Mouse (Mus musculus) gastrocnemius, postnatal 10 days (tissue): ENCODE measurements around the gene Vmn2r84. TPM values are rescaled to one million over a fixed set of nuclear protein-coding genes. Genes with fewer than 3 reads are reported as not detected.
"Not testable (repeated sequence)": the region's sequence is repeated elsewhere in the genome, so short reads cannot be mapped to it uniquely, and the experiment has no call there.

Experiments used
- DNase-seq: peaks from one replicate; pipeline ENCODE4 v3.0.0; 2021; ENCODE audit warnings: mixed read lengths
- long read RNA-seq, 2 experiments: library from polyadenylated mRNA; stranded (forward); transcript quantifications; one replicate each; pipeline ENCODE4 v2.0.0; 2021
- total RNA-seq, 2 experiments: library from RNA; stranded (reverse); gene quantifications; 2 replicates each; pipeline ENCODE4 v1.2.3; 2021

Gene Vmn2r84
- total RNA-seq = not detected
- long read RNA-seq, experiment 1 = 0 reads
- long read RNA-seq, experiment 2 = 0 reads

DNA sequence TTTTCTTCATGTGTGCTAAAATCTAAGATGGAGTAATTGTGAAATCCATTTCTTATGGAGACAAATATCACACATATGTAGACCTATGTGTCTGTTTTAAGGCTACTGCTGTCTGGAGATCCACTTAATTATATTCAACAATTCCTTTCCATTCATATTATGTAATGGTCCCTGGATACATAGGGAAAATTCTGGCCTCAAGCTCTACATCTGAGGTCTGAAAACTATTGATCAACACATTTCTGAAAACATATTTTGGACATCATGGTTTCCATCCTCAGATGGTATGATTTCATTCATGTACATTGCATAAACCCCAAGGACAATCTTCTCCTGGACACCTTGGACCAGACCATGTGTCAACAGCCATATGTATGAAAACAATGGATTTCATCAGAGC lies at the start of gene Vmn2r84:
Vmn2r84 (minus strand) TSS at position 101 of the 400 bp plus-strand sequence.
- DNase-seq = no peak

DNA sequence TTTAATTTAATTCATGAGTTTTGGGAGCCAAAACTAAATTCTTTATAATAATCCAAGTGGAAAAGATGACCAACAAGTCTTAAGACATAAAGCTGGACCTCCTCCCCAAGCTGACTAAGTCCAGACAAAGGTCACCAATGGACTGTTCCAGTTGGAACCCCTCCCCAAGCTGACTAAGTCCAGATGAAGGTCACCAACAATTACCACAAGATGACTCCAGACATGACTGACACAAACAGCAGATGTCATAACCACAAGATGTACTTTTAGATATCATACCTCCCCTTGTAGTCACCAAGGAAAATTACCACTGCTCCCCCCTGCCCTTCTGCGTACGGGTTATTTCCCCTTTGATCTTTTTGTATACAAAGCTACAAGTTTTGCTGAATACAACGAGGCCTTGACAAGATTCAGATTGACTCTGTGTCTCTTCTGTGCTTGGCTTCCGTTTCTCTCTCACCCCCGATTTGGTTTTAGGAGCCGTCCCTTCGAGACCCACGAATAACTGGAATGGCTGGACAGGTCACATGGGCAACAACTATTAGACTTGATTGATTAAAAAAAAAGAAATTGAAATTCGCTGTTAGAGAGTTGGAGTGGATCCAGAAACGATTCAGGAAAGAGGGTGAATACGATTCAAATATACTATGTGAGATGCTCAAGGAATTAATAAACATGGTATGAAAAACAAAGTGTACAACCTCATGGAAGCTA lies 40.2 kb upstream of the Vmn2r84 start:
- not testable (repeated sequence) for DNase-seq

DNA sequence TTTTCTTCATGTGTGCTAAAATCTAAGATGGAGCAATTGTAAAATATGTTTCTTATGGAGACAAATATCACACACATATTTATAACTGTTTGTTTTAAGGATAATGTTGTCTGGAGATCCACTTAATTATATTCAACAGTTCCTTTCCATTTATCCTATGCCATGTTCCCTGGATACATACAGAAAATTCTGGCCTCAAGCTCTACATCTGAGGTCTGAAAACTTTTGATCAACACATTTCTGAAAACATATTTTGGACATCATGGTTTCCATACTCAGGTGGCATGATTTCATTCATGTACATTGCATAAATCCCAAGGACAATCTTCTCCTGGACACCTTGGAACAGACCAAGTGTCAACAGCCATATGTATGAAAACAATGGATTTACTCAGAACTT lies 35.5 kb upstream of the Vmn2r84 start, which contains the start of gene Vmn2r85:
Vmn2r85 (minus strand) TSS at position 101 of the 400 bp plus-strand sequence.
- not testable (repeated sequence) for DNase-seq

DNA sequence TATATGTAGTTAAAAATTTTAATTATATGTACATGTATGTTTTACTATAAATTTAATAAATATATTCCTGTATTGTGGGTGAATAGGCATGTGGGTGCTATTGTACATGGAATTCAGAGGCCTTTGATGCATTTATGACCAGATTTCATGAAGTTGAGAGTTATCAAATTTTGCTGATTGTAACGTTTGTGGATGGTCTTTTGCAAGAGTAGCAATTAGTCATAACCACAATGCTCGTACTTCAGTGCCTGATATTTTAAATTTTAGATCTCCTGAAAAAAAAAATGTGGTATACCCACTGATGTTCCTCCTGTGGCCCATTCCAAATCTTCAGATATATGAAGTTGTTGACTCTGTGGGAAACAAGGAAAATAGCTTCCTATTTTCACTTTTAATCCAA lies 28.2 kb upstream of the Vmn2r84 start:
- not testable (repeated sequence) for DNase-seq

DNA sequence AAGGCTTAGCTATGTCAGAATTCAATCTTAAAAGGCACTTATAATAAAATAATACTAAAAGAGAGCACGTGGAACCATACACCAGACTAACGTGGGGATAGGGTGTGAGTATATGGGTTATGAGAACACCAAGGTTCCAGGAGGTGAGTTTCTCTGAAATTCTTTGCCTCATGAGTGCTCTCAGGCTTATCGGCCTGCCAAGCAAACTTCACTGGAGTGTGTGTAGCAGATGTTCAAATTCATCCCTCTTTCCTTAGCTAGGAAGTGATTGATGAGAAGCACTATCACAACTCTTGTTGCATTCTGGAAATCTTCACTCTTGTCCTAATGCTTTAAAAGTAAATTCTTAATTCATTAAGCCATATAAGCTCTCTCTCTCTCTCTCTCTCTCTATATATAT lies 26.3 kb upstream of the Vmn2r84 start:
- DNase-seq = no peak

DNA sequence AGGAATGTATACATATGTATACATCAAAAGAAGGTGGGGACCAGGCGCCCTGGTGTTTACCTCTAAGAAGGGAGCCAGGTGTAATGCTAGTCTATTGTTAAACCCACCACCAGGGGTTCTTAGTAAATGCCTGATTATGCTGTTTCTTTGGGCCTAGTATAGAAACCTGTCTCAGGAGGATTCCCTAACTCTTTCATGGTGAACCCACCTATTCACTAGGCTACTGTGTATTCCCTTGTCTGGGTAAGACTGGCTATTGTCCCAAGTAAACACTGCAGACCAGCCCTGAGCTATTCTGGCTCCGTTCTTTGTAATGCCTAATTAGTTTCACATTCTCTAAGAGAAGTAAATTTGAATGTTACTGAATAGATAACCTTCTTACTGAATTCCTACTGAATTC lies 25.8 kb upstream of the Vmn2r84 start:
- DNase-seq = not testable (repeated sequence)

DNA sequence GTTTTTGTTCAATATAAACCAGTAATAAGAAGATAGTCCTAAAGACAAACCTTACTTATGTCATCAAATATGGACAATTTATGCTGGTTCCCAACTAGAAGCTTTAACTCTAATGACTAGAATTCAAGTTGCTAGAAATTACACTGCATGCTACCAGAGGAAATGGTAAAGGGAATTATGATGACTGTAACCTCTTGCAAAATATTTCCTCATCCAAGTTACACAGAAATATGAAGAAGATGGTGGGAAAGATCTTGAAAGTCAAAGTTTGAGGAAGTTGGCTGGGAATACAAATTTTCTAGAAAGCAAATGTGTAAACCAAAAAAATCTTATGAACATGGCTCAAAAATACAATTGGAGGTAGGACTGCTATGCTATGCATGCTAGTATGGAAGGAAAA lies 22.2 kb upstream of the Vmn2r84 start:
- not testable (repeated sequence) for DNase-seq

DNA sequence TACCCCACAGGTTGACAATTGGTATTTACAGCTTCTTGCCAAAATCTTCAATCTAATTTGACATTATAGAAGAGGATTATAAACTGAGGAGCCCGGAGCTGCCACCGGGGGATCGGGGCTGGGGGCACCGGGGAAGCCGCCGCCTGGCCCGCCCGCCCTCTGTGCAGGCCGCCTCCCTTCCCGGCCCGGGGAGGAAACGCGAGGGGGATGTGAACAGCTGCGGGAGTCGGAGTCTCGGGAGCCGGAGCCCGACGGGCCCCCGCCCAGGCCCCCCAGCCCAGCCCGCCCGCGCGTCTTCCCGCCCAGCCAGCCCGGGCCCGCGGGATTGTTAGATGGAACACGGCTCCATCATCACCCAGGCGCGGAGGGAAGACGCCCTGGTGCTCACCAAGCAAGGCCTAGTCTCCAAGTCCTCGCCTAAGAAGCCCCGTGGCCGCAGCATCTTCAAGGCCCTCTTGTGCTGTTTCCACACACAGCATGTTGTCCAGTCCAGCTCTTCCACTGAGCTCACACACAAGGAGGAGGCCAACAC lies 18.1 kb upstream of the Vmn2r84 start:
- not testable (repeated sequence) for DNase-seq

DNA sequence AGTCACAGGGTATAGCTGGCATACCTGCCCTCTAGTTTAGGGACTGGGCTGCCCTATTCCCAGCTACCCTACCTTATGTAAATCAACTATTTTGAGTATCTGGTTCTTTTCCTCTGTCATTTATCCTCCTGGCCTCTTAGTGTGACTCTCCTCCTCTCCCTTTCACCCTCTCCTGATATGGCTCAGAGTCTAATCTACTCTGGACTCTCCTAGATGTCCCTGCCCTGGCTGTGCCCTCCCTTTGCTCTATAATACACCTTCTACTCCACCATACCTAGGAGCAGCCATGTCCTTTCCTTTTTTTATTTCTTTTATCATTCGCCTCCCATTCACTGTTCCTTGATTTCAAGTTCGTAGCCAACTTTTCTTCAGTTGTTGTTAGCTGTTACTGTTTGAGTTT lies 19.0 kb downstream of the Vmn2r84 start:
- no peak for DNase-seq

DNA sequence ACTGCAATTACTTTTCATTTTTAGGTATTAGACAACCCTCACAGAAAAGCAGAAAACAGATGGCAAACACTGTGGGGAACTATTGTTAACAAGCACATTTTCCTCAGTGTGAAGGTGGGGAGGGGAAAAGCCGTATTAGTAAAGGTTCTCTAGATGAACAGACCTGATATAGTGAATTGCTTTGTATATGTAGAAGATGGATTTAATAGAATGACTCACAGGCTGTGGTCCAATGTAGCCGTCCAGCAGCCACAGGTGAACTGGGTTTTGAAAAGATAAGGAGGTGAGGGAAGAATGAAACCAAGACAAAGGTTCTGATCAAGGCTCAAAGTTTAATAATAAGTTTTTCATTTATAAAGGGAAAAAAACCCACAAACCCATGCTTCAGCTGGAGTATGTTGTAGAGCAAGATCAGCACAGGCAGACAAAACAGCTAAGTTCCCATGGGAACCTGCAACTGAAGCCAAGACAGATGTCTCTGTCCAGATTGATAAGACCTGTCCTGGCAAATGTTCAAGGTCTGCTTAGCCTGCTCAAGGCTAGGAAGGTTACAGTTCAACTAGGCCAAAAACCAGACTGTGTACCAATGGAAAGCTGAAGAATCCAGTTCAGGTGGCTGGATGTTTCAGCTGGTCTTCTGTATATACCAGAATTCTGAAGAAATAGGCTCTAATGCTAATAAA lies 21.5 kb downstream of the Vmn2r84 start:
- no peak for DNase-seq

DNA sequence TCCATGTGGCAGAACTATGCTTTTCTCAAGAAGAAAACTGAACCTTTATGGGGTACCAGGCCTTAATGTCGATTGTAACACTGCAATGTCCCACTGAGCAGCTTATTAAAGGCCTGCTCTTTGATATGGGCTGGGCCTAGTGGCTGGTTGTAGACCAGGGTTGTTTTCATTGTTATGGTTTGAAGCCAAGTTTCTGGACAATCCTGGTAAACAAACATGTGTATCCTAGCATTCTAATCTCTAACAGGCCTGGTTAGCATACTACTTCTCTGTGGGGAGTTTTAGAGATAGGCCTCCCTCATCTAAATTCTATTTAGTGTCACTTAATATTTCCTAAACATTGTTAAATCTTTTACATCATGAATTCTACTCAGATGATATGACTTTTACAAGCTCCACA lies 22.5 kb downstream of the Vmn2r84 start:
- DNase-seq = no peak

DNA sequence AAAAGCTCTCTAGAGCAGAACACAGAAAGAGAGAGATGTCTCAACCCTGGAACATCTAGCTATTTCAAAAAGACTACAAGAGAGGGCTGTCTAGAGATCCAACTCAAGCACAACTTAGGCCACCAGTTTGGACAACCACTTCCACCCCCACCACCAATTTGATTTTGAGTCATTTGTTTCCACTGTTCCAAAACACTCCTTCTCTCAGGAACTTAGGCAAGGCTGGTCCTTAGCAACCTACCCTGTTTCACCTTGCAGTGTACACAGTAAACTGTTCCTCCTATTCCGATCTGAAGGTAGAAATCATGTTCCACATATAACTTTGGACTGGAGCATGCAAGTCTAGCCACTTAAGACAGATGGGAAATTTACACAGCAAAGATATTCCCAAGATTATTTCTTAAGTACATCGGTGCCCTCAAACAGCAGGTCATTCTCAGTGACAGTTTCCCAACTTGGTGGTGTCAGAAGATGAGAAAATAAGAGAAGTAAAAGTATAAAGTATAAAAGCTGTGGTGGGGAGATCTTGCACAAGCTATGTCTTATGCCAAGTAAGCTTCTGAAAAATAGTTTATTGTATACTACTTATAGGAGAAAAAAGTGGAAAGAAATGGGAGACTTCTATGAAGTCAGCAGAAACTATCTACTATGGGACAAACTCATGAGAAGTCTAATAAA lies 24.0 kb downstream of the Vmn2r84 start:
- DNase-seq = no peak

DNA sequence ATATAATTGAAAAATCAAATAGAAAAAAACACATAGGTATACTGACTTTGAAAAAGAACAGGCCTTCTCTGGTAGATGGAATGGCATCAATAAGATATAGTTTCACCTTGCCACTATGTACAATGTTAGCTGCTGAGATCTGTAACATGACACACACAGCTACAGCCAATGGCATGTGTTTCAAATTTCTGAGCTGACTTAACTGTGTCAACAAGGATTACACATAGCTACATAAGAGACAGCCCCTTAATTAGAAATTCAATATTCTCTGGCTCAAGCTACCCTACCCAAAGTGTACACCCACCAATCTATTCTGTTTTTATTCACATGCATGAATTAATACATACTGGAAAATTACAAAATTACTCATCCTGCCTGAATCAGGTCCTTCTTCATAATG lies 25.7 kb downstream of the Vmn2r84 start:
- DNase-seq = no peak

DNA sequence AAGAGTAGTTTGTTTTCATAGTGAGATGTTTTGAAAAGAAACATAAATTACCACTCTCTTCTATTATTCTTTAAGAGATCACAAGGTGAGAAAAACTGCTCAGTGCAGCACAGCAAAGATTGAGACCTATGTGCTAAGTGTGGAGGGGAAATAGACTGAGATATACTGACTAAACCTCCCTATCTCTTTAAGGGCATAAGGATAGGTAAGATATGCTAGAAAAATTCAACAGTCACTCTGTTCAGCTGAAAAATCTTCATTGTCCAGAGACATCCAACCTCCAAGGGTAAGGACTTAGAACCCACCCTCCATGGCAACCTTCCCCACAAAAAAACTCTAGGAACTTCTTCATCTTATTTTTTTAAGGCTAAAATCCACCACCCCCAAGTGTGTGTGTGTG lies 29.4 kb downstream of the Vmn2r84 start:
- DNase-seq = no peak

DNA sequence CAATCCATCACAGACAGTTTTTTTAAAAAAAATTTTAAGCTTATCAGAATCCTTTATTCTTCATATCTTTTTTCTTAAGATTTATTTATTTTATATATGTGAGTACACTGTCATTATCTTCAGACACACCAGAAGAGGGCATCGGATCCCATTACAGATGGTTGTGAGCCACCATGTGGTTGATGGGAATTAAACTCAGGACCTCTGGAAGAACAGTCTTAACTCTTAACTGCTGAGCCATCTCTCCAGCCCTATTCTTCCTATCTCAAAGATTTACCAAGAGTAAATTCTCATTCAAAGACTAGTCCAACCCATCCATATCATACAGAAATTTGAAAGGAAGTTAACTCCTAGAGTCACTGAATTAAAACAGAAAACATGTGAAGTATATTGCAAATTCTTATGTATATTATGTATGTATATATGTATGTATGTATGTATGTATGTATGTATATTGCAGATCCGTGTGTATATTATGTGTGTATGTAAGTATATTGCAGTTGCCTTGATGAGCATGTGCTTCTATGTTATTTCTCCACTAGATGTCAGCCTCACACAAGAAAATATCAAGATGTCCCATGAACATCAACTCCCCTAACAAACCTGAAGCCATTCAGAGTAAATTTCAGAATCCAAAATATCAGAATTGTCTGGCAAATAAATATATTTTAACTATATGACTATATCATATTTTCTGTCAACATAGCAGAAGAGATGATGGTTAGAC lies 30.5 kb downstream of the Vmn2r84 start:
- DNase-seq = no peak

DNA sequence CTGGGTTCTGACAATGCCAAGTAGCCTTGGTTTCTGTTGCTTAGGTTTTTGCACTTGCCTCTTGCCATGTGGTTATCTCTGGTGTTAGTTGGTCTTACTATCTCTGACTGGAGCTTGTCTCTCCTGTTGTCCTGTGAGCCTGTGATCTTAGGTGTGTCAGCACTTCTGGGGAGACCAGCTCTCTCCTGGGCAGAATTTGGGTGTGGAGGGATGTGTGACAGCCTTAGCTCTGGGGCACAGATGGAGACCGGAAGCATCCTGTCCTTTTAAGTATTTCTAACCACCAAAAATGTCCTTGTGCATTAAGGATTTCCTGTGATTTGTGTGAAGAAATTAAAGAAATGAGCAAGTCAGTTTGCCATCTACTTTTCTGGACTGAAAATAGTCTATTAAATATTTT lies 50.1 kb downstream of the Vmn2r84 start:
- DNase-seq = no peak

DNA sequence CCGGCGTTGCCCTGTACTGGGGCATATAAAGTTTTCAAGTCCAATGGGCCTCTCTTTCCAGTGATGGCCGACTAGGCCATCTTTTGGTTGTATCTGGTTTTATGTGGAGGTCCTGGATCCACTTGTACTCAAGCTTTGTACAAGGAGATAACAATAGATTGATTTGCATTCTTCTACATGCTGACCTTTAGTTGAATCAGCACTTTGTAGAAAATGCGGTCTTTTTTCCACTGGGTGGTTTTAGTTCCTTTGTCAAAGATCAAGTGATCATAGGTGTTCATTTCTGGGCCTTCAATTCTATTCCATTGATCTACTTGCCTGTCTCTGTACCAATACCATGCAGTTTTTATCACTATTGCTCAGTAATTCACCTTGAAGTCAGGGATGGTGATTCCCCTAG lies 54.1 kb downstream of the Vmn2r84 start:
- not testable (repeated sequence) for DNase-seq

DNA sequence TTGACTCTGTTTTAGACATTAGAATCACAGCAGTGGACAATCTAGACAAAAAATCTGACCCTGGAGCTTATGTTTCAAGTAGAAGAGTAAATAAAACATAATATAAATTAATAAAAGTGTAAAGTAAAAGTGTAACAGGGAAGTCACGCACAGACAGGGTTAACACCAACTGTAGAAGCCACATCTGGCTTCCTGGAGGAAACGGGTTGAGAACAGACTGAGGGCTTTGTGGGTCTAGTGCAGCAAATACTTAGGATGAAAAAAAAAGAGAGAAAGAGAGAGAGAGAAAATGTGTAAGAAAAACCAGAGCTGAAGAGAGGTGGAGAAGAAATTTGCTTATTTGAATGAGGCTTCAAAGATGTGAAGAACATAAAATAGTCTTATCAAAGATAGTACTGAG lies 56.6 kb downstream of the Vmn2r84 start:
- no peak for DNase-seq

DNA sequence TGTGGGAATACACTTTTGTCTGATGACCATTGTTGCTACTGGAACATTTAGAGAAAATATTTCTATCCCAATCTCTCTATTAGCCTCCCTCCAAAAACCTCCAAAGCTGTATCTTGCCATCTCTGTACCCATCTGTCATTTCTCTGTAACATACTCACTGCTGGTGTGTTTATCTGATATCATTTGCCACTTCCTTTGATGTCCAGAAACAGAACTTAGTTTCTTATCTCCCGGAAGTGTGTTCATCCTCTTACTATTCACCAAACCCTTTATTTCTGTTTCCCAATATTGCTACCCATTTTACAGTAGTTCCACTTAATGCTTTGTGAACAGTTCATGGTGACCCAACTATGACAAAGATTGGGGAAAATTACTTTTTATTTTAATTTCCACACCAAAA lies 57.7 kb downstream of the Vmn2r84 start:
- DNase-seq = no peak

DNA sequence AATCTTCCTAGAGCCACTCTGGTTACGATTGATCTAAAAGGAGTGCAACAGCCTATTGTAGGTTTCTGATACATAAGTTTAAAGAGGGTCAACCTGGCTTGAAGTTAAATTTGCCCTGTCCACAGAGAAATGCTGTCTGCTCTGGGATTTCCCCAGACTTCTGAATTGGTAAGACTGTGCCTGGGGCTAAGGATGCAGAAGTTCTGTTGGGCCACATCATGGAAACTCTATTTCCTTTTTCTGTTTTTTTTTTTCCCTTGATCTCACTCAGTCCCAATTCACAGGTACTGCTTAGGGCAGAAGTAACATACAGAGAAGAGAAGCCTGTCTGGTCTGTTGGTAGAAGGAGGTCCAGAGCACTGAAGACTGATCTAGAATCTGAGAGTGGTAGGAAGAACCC lies 63.4 kb downstream of the Vmn2r84 start:
- no peak for DNase-seq
